Mouse (Mus musculus) heart, adult 2 months (tissue): ENCODE results near the gene 1600014C10Rik. TPM values are rescaled to one million over a fixed set of nuclear protein-coding genes. Genes with fewer than 3 reads are reported as not detected.
A peak's percentile ranks its signal among the peaks of the same experiment; 100 is the strongest.

Source experiments
- DNase-seq, 2 experiments: peaks; one replicate each; pipeline ENCODE4 v3.0.0; 2021
- H3K27ac ChIP-seq: fragments of 200-600 bp; 2 replicates; pipeline ENCODE4 v1.8.1; 2022
- H3K27me3 ChIP-seq: fragments of 200-500 bp; 2 replicates; pipeline ENCODE4 v1.6.1; 2012; ENCODE audit warnings: mild to moderate bottlenecking, low read length, inconsistent platforms, mixed read lengths; ENCODE audit not compliant: control insufficient read depth, insufficient read depth
- H3K36me3 ChIP-seq: fragments of 200-500 bp; 2 replicates; pipeline ENCODE4 v1.6.1; 2012; ENCODE audit warnings: low read length, inconsistent platforms; ENCODE audit not compliant: control insufficient read depth, insufficient read depth
- H3K4me1 ChIP-seq: fragments of 200-500 bp; 2 replicates; pipeline ENCODE4 v1.6.1; 2011; ENCODE audit warnings: low read length; ENCODE audit not compliant: control insufficient read depth, insufficient read depth
- H3K4me3 ChIP-seq: fragments of 200-600 bp; 2 replicates; pipeline ENCODE4 v1.8.1; 2022
- H3K79me2 ChIP-seq: fragments of 200-500 bp; replicated peaks from 2 replicates; pipeline ENCODE4 v1.6.1; 2012; ENCODE audit warnings: mild to moderate bottlenecking, inconsistent platforms, low read length, moderate library complexity, mixed read lengths; ENCODE audit not compliant: control insufficient read depth, insufficient read depth
- H3K9ac ChIP-seq: fragments of 200-500 bp; 2 replicates; pipeline ENCODE4 v1.6.1; 2012; ENCODE audit warnings: low read depth, mild to moderate bottlenecking, control low read depth, inconsistent platforms, low read length, mixed read lengths
- CTCF ChIP-seq: fragments of 200-600 bp; IDR thresholded peaks from 2 replicates; pipeline ENCODE4 v1.8.1; 2022; ENCODE audit warnings: antibody characterized with exemption, mild to moderate bottlenecking, moderate library complexity
- EP300 ChIP-seq: fragments of 200-500 bp; IDR thresholded peaks from 2 replicates; pipeline ENCODE4 v1.6.1; 2011; ENCODE audit warnings: low read depth, low read length, control low read depth; ENCODE audit not compliant: insufficient read depth
- POLR2A ChIP-seq: fragments of 200-500 bp; IDR thresholded peaks from 2 replicates; pipeline ENCODE4 v1.6.1; 2011; ENCODE audit warnings: mild to moderate bottlenecking, low read depth, low read length, control low read depth; ENCODE audit not compliant: insufficient read depth
- WGBS: fragments of 180-500 bp; shearing (Covaris S2); methylation state at CpG from one replicate; pipeline ENCODE4 v1.1.7; 2018; 5-methylcytosine and 5-hydroxymethylcytosine counted together
- intact Hi-C: fragments of 180-260 bp; cut with DNase I; formaldehyde crosslinking; loops from one replicate; pipeline ENCODE4 v1.15.1; 2025
- polyA plus RNA-seq: library from polyadenylated mRNA; depleted of rRNA; stranded (reverse); fragments of >200 nt; gene quantifications from 2 replicates; pipeline ENCODE4 v1.2.3, GENCODE M21; 2012
- total RNA-seq, 2 experiments: library from RNA; stranded (reverse); gene quantifications; 2 replicates each; pipeline ENCODE4 v1.2.3; 2021

The 1600014C10Rik gene
- total and polyA plus RNA-seq, 3 experiments: 29.3 to 32.0 (median 31.6) TPM

GRCm38 (mm10) chr7:38151706-38152312 is 31.2 kb upstream of the 1600014C10Rik start:
- WGBS: 60% methylated on average over 14 of the region's 14 CpGs

GRCm38 (mm10) chr7:38152571-38152970 is 30.4 kb upstream of the 1600014C10Rik start:
- 81% methylated on average over 3 of the region's 3 CpGs for WGBS
- Histone ChIP-seq H3K4me1 (no peaks in the 10 kb centered on the region), H3K79me2 (no peaks in the 10 kb centered on the region), H3K27ac (no peak overlapping the region), H3K36me3 (no peaks in the 10 kb centered on the region), H3K27me3 (no peaks in the 10 kb centered on the region), H3K9ac (no peak overlapping the region), H3K4me3 (no peak overlapping the region)
- DNase-seq: no peak
- intact Hi-C loops: no loop called here
- TF ChIP-seq EP300 (no peak), CTCF (no peak), POLR2A (no peak)

More at GRCm38 (mm10) chr7:38151706-38152312, 31.2 kb upstream of the 1600014C10Rik start:
- H3K79me2 ChIP-seq: no peaks in the 10 kb centered on the region
- no peak for DNase-seq
- H3K9ac ChIP-seq: no peak overlapping the region
- no peaks in the 10 kb centered on the region for H3K36me3 ChIP-seq
- intact Hi-C loops: no loop called here
- no peak overlapping the region for H3K27ac ChIP-seq
- no peak for TF ChIP-seq POLR2A
- no peak for TF ChIP-seq EP300
- no peak for TF ChIP-seq CTCF
- H3K27me3 ChIP-seq: no peaks in the 10 kb centered on the region
- no peak overlapping the region for H3K4me3 ChIP-seq
- H3K4me1 ChIP-seq: no peaks in the 10 kb centered on the region

GRCm38 (mm10) chr7:38155829-38156228 is 27.2 kb upstream of the 1600014C10Rik start:
- WGBS: 74% methylated on average over 5 of the region's 5 CpGs
- no peak overlapping the region for H3K4me3 ChIP-seq
- no peak overlapping the region for H3K27ac ChIP-seq
- no peaks in the 10 kb centered on the region for H3K79me2 ChIP-seq
- no peak for TF ChIP-seq CTCF
- TF ChIP-seq EP300: no peak
- TF ChIP-seq POLR2A: no peak
- H3K36me3 ChIP-seq: no peaks in the 10 kb centered on the region
- DNase-seq: no peak
- H3K9ac ChIP-seq: no peak overlapping the region
- no peaks in the 10 kb centered on the region for H3K4me1 ChIP-seq
- intact Hi-C loops: no loop called here
- H3K27me3 ChIP-seq: no peaks in the 10 kb centered on the region

- DNase-seq: no peak
- H3K36me3 ChIP-seq: no peaks in the 10 kb centered on the region
- H3K4me3 ChIP-seq: no peak overlapping the region
- intact Hi-C loops: no loop called here
- no peak for TF ChIP-seq EP300
- no peak for TF ChIP-seq POLR2A
- TF ChIP-seq CTCF: no peak
- H3K9ac ChIP-seq: no peak overlapping the region
- 58% methylated on average over 9 of the region's 9 CpGs for WGBS
- H3K27ac ChIP-seq: no peak overlapping the region
- H3K27me3 ChIP-seq: no peaks in the 10 kb centered on the region
- H3K79me2 ChIP-seq: no peaks in the 10 kb centered on the region
- no peaks in the 10 kb centered on the region for H3K4me1 ChIP-seq
Measured at GRCm38 (mm10) chr7:38158764-38159458, 24.1 kb upstream of the 1600014C10Rik start.

GRCm38 (mm10) chr7:38161438-38161837 is 21.6 kb upstream of the 1600014C10Rik start:
- no peaks in the 10 kb centered on the region for H3K27me3 ChIP-seq
- 93% methylated on average over 2 of the region's 2 CpGs for WGBS
- H3K79me2 ChIP-seq: no peaks in the 10 kb centered on the region
- H3K27ac ChIP-seq: no peak overlapping the region
- no peaks in the 10 kb centered on the region for H3K36me3 ChIP-seq
- no peaks in the 10 kb centered on the region for H3K4me1 ChIP-seq
- TF ChIP-seq CTCF: peak; percentile 35
- no peak for TF ChIP-seq EP300
- no peak for TF ChIP-seq POLR2A
- H3K4me3 ChIP-seq: no peak overlapping the region
- DNase-seq: no peak
- intact Hi-C loops: no loop called here
- H3K9ac ChIP-seq: no peak overlapping the region

- H3K27ac ChIP-seq: no peak overlapping the region
- no peak overlapping the region for H3K9ac ChIP-seq
- no peaks in the 10 kb centered on the region; the same call in 1 of the 2 replicates for H3K4me1 ChIP-seq
- DNase-seq: no peak
- H3K27me3 ChIP-seq: no peaks in the 10 kb centered on the region
- no peaks in the 10 kb centered on the region for H3K36me3 ChIP-seq
- H3K79me2 ChIP-seq: no peaks in the 10 kb centered on the region
- no peak overlapping the region for H3K4me3 ChIP-seq
- TF ChIP-seq POLR2A (no peak), CTCF (no peak), EP300 (no peak)
- intact Hi-C loops: no loop called here
- WGBS: 42% methylated on average over 9 of the region's 9 CpGs
Measured at GRCm38 (mm10) chr7:38163433-38164050, 19.5 kb upstream of the 1600014C10Rik start.
